Mouse (Mus musculus): ENCODE measurements at regions not wholly inside any gene's neighbourhood (a gene's known extent, or its start where the extent isn't known, plus 50 kb on each side); places are given as distances from the start of the nearest gene placed in this dataset.

DNA sequence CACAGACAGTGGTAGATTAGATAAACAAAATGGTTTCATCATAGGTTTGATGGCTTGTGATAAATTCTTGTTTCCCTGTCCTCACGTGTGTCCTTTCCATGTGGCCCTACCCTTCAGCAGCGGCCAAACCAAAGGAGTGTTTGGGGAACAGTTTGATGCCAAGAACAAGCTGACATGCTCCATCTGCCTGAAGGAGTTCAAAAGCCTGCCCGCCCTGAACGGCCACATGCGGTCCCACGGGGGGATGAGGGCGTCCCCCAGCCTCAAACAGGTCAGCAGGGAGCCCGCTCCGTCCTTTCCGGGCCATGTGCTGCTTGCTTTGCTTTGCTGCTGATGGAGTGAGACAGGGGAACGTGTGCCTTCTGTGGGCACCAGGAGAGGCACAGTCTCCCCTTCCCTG is 51.0 kb upstream of the Mrps10 start:
- H3K27me3 ChIP-seq (ENCODE audit: insufficient read depth, low read length): peaks cover 11% of the 10 kb centered on the region
- TF ChIP-seq POU5F1 (IDR thresholded peaks at IDR 0.05; ENCODE audit: borderline replicate concordance, low read length) (no peak), NANOG (IDR thresholded peaks at IDR 0.05; ENCODE audit: borderline replicate concordance, low read length) (no peak), CTCF (conservative IDR thresholded peaks at IDR 0.05; ENCODE audit: low read length) (no peak)
- peaks cover 33% of the 10 kb centered on the region for H3K36me3 ChIP-seq (ENCODE audit: insufficient read depth, low read length)
- H3K4me1 ChIP-seq (replicated peaks; ENCODE audit: low read depth, low read length): peaks cover 33% of the 10 kb centered on the region
- no peak overlapping the region for H3K4me3 ChIP-seq (replicated peaks; ENCODE audit: low read length)
- no peaks in the 10 kb centered on the region for H3K9me3 ChIP-seq (ENCODE audit: low read length)

DNA sequence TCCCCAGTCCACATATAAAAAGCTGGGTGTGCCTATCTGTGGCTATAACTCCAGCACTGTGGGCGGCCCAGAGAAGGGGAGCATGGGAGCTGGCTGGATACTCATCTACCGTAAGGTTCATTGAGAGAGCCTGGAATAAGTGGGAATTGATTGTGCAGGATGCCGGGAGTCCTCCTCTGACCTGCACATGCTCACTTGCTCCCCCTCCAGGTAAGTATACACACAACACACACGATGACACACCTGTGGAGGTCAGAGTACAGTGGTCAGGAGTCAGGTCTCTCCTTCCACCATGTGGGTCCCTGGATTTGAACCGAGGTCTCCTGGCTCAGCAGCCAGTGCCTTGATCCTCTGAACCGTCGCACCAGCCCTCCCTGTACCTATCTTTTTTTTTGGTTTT is 55.5 kb upstream of the Mrps10 start:
- Histone ChIP-seq H3K4me3 (replicated peaks; ENCODE audit: low read length) (no peak overlapping the region), H3K27me3 (ENCODE audit: insufficient read depth, low read length) (no peaks in the 10 kb centered on the region), H3K4me1 (replicated peaks; ENCODE audit: low read depth, low read length) (peaks cover 16% of the 10 kb centered on the region; the same call in 1 of the 2 replicates), H3K36me3 (ENCODE audit: insufficient read depth, low read length) (peaks cover 27% of the 10 kb centered on the region), H3K9me3 (ENCODE audit: low read length) (no peaks in the 10 kb centered on the region)
- TF ChIP-seq POU5F1 (IDR thresholded peaks at IDR 0.05; ENCODE audit: borderline replicate concordance, low read length) (no peak), CTCF (conservative IDR thresholded peaks at IDR 0.05; ENCODE audit: low read length) (peak; percentile 57), NANOG (IDR thresholded peaks at IDR 0.05; ENCODE audit: borderline replicate concordance, low read length) (no peak)

DNA sequence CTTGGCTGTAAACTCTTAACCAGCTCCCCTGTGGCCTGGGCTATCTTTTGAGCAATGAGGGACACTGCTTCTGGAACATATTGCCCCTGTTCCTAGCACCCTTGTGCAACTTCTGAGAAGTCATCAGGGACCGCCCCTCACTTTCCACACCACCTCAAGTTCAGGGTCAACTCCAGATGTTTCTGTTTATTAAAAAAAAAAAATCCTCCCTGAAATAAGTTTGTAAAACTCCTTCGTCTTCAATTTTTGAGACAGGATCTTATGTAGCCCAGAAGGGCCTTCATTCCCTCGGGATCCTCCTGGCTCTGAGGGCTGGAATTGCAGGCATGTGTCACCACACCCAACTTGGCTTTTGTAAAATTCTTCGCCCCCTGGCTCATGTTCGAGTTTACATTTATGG is 57.4 kb upstream of the Mrps10 start:
- H3K9me3 ChIP-seq (ENCODE audit: low read length): no peaks in the 10 kb centered on the region
- TF ChIP-seq CTCF (conservative IDR thresholded peaks at IDR 0.05; ENCODE audit: low read length) (no peak), POU5F1 (IDR thresholded peaks at IDR 0.05; ENCODE audit: borderline replicate concordance, low read length) (no peak), NANOG (IDR thresholded peaks at IDR 0.05; ENCODE audit: borderline replicate concordance, low read length) (no peak)
- H3K36me3 ChIP-seq (ENCODE audit: insufficient read depth, low read length): peaks cover 26% of the 10 kb centered on the region
- peaks cover 19% of the 10 kb centered on the region for H3K4me1 ChIP-seq (replicated peaks; ENCODE audit: low read depth, low read length)
- no peak overlapping the region for H3K4me3 ChIP-seq (replicated peaks; ENCODE audit: low read length)
- H3K27me3 ChIP-seq (ENCODE audit: insufficient read depth, low read length): no peaks in the 10 kb centered on the region

DNA sequence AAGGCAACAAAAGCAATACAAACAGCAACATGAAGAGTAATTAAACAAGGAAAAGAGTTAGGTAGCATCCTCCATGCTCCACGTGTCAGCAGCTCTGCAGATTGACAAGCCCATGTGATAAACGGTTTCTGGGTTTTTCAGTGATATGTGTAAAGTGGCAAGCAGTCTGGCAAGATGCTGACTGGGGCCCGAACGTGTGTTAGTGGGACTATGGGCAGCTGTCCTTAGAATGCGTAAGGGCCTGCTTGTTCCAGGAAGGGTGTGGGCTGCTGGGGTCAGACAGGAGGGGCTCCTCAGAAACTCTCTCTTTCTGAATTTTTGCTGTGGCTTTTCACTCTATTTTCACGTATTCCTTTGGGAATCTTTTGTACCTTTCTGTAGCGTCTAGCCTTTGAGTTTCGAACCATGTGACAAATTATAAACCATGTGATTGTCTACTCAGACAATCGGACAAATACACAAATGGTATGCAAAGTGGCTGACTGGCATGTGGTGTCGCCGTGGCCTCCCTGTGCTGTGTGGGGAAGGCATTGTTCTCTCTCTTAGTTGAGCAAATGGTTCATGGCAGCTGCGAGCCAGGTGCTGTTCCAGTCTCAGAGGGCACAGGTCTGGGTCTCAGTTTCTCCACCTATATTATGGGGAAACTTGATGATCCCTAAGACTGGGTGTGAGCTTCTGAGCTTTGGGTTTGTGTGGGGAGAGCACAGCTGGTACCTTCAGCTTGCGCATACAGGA is 62.5 kb upstream of the Mrps10 start:
- H3K27me3 ChIP-seq (ENCODE audit: insufficient read depth, low read length): no peaks in the 10 kb centered on the region
- H3K36me3 ChIP-seq (ENCODE audit: insufficient read depth, low read length): no peaks in the 10 kb centered on the region
- H3K4me3 ChIP-seq (replicated peaks; ENCODE audit: low read length): no peak overlapping the region
- H3K9me3 ChIP-seq (ENCODE audit: low read length): no peaks in the 10 kb centered on the region
- H3K4me1 ChIP-seq (replicated peaks; ENCODE audit: low read depth, low read length): peaks cover 22% of the 10 kb centered on the region
- TF ChIP-seq NANOG (IDR thresholded peaks at IDR 0.05; ENCODE audit: borderline replicate concordance, low read length) (no peak), POU5F1 (IDR thresholded peaks at IDR 0.05; ENCODE audit: borderline replicate concordance, low read length) (no peak), CTCF (conservative IDR thresholded peaks at IDR 0.05; ENCODE audit: low read length) (no peak)

DNA sequence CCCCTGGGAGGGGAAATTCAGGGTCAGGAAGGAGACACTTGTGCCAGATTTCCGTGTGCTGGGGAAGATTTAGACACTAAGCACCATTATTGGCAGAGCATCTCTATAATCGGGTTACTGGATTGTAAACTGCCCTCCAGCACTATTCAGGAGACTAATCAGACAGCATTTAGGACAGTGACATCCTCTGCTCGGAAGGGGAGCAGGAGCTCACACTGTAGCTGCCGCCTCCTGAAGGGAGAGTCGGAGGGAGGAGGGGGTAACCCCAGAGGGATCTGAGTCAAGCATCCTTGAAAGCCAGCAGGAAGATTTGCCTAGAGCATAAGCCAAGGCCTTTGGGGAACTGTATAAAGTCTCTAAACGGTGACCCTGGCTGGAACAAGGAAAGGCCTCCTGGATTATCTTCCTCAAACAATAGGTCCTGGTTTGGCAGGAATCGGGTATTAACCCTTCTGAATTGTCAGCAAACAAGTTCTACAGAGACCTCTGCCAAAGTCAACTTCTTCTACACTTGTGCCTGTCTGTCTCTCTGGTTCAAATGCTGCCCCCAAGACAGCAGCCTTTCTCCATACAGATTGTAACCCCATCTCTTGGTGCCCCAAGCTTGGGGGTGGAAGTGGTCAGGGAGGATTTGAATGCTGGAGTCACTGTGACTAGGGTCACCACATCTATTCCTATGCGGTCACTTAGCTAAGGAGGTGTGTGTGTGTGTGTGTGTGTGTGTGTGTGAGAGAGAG is 64.1 kb upstream of the Mrps10 start:
- Histone ChIP-seq H3K27me3 (ENCODE audit: insufficient read depth, low read length) (no peaks in the 10 kb centered on the region), H3K4me1 (replicated peaks; ENCODE audit: low read depth, low read length) (peaks cover 31% of the 10 kb centered on the region), H3K9me3 (ENCODE audit: low read length) (no peaks in the 10 kb centered on the region), H3K4me3 (replicated peaks; ENCODE audit: low read length) (no peak overlapping the region), H3K36me3 (ENCODE audit: insufficient read depth, low read length) (no peaks in the 10 kb centered on the region)
- TF ChIP-seq POU5F1 (IDR thresholded peaks at IDR 0.05; ENCODE audit: borderline replicate concordance, low read length) (no peak), CTCF (conservative IDR thresholded peaks at IDR 0.05; ENCODE audit: low read length) (no peak), NANOG (IDR thresholded peaks at IDR 0.05; ENCODE audit: borderline replicate concordance, low read length) (no peak)

DNA sequence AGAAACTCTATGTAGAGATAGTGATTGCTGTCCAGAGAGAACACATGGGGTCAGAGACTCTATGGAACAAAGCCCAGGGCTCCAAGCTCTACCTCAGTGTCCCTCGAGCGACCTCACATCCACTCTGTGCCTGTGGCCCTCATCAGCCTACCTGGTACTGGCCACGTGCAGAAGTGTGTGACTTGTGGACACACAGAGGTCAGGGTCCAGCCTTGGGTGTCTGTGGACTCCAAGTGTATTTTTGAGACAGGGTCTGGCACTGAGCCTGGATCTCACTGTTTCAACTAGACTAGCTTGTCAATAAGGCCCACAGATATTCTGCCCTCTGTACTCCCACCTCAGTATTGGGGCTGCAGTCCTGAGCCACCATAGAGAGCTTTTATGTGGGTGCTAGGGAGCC is 65.1 kb upstream of the Mrps10 start:
- Histone ChIP-seq H3K9me3 (ENCODE audit: low read length) (no peaks in the 10 kb centered on the region), H3K4me3 (replicated peaks; ENCODE audit: low read length) (no peak overlapping the region), H3K36me3 (ENCODE audit: insufficient read depth, low read length) (no peaks in the 10 kb centered on the region), H3K4me1 (replicated peaks; ENCODE audit: low read depth, low read length) (peaks cover 31% of the 10 kb centered on the region), H3K27me3 (ENCODE audit: insufficient read depth, low read length) (no peaks in the 10 kb centered on the region)
- TF ChIP-seq NANOG (IDR thresholded peaks at IDR 0.05; ENCODE audit: borderline replicate concordance, low read length) (no peak), CTCF (conservative IDR thresholded peaks at IDR 0.05; ENCODE audit: low read length) (no peak), POU5F1 (IDR thresholded peaks at IDR 0.05; ENCODE audit: borderline replicate concordance, low read length) (no peak)

DNA sequence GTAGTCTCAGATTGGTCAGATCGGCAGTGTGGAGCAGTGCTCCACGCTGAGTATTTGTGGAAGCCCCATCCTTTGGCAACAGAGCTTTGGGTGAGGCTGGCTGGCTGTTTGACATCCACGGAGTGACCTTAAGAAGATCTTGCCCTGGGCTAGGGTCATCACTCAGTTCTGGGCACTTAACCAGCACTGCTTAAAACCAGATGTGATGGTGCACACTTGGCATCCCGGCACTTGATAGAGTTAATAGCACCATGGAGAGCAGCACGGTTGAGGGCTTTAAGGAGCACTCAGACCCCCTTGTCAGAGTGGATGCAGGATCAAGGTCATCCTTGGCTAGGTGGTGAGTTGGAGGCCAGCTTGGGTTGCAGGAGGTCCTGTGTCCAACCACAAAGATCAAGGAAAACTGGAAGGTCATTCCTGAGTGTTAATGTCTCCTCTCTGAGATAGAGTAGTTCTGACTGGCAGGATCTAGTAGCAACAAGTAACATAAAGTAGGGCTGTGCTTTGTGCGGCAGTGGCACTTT is 70.2 kb upstream of the Mrps10 start:
- Histone ChIP-seq H3K4me3 (replicated peaks; ENCODE audit: low read length) (no peak overlapping the region), H3K4me1 (replicated peaks; ENCODE audit: low read depth, low read length) (peaks cover 56% of the 10 kb centered on the region), H3K27me3 (ENCODE audit: insufficient read depth, low read length) (no peaks in the 10 kb centered on the region), H3K9me3 (ENCODE audit: low read length) (no peaks in the 10 kb centered on the region), H3K36me3 (ENCODE audit: insufficient read depth, low read length) (no peaks in the 10 kb centered on the region)
- TF ChIP-seq NANOG (IDR thresholded peaks at IDR 0.05; ENCODE audit: borderline replicate concordance, low read length): no peak
- no peak for TF ChIP-seq POU5F1 (IDR thresholded peaks at IDR 0.05; ENCODE audit: borderline replicate concordance, low read length)
- TF ChIP-seq CTCF (conservative IDR thresholded peaks at IDR 0.05; ENCODE audit: low read length): no peak

DNA sequence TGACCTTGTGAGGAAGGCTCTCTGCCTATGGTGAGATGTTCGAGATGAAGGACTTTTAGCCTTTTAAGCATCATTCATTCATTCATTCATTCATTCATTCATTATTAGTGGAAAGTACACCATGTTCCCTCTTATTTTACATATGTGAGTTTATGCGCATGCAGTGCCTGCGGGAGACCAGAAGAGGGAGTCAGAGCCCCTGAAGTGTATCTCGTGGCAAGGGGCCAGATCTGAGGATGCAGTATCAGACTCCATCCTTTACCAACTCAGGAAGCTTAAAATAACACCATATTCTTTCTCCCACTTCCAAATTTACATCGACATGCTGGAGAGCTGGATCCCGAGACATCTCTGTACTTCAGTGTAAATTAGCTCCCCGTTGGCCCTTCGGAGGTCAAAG is 70.7 kb upstream of the Mrps10 start:
- no peaks in the 10 kb centered on the region for H3K9me3 ChIP-seq (ENCODE audit: low read length)
- no peaks in the 10 kb centered on the region for H3K27me3 ChIP-seq (ENCODE audit: insufficient read depth, low read length)
- H3K36me3 ChIP-seq (ENCODE audit: insufficient read depth, low read length): no peaks in the 10 kb centered on the region
- no peak overlapping the region for H3K4me3 ChIP-seq (replicated peaks; ENCODE audit: low read length)
- peaks cover 61% of the 10 kb centered on the region for H3K4me1 ChIP-seq (replicated peaks; ENCODE audit: low read depth, low read length)
- no peak for TF ChIP-seq POU5F1 (IDR thresholded peaks at IDR 0.05; ENCODE audit: borderline replicate concordance, low read length)
- peak; percentile 67 for TF ChIP-seq CTCF (conservative IDR thresholded peaks at IDR 0.05; ENCODE audit: low read length)
- no peak for TF ChIP-seq NANOG (IDR thresholded peaks at IDR 0.05; ENCODE audit: borderline replicate concordance, low read length)
